Mouse (Mus musculus) olfactory bulb, adult 2 months (tissue): Measurements from ENCODE around the gene Ass1. TPM values are rescaled to one million over a fixed set of nuclear protein-coding genes. Genes with fewer than 3 reads are reported as not detected.

Experiments
- H3K27ac ChIP-seq: fragments of 200-500 bp; 2 replicates; pipeline ENCODE4 v1.5.1; 2012; ENCODE audit warnings: low read depth, low read length; ENCODE audit not compliant: insufficient read depth
- H3K4me1 ChIP-seq: fragments of 200-500 bp; 2 replicates; pipeline ENCODE4 v1.6.1; 2012; ENCODE audit warnings: low read length; ENCODE audit not compliant: control insufficient read depth, insufficient read depth
- H3K4me3 ChIP-seq: fragments of 200-500 bp; 2 replicates; pipeline ENCODE4 v1.5.1; 2012; ENCODE audit warnings: mild to moderate bottlenecking, low read depth, low read length, moderate library complexity; ENCODE audit not compliant: insufficient read depth
- CTCF ChIP-seq: fragments of 200-500 bp; IDR thresholded peaks from 2 replicates; pipeline ENCODE4 v1.5.1; 2012; ENCODE audit warnings: low read depth, mild to moderate bottlenecking, low read length, moderate library complexity; ENCODE audit not compliant: insufficient read depth
- POLR2A ChIP-seq: fragments of 200-500 bp; IDR thresholded peaks from 2 replicates; pipeline ENCODE4 v1.6.1; 2012; ENCODE audit warnings: mild to moderate bottlenecking, low read depth, low read length, moderate library complexity; ENCODE audit not compliant: insufficient read depth
- WGBS: fragments of 180-500 bp; shearing (Covaris S2); methylation state at CpG from one replicate; pipeline ENCODE4 v1.1.7; 2018; 5-methylcytosine and 5-hydroxymethylcytosine counted together
- polyA plus RNA-seq: library from polyadenylated mRNA; stranded (reverse); fragments of >200 nt; gene quantifications from 2 replicates; pipeline ENCODE4 v1.2.4, GENCODE M21; 2012; ENCODE audit warnings: low replicate concordance; ENCODE audit not compliant: missing spikeins, insufficient read depth, insufficient read length

The Ass1 gene
- polyA plus RNA-seq, 1 experiment = not detected

- no peak overlapping the region for H3K27ac ChIP-seq
- no peak for TF ChIP-seq CTCF
- no peak for TF ChIP-seq POLR2A
- peaks cover 12% of the 10 kb centered on the region; the same call in 1 of the 2 replicates for H3K4me1 ChIP-seq
- H3K4me3 ChIP-seq = no peak overlapping the region
- WGBS = 60% methylated on average over 11 of the region's 11 CpGs
These were observed 23.2 kb downstream of the Ass1 start for GRCm38 (mm10) chr2:31493243-31493642.

GRCm38 (mm10) chr2:31494315-31494714 lies 24.3 kb downstream of the Ass1 start:
- H3K27ac ChIP-seq = no peak overlapping the region
- 79% methylated on average over 5 of the region's 5 CpGs for WGBS
- no peak overlapping the region for H3K4me3 ChIP-seq
- TF ChIP-seq CTCF (no peak), POLR2A (no peak)
- H3K4me1 ChIP-seq = peaks cover 10% of the 10 kb centered on the region; the same call in 1 of the 2 replicates

DNA sequence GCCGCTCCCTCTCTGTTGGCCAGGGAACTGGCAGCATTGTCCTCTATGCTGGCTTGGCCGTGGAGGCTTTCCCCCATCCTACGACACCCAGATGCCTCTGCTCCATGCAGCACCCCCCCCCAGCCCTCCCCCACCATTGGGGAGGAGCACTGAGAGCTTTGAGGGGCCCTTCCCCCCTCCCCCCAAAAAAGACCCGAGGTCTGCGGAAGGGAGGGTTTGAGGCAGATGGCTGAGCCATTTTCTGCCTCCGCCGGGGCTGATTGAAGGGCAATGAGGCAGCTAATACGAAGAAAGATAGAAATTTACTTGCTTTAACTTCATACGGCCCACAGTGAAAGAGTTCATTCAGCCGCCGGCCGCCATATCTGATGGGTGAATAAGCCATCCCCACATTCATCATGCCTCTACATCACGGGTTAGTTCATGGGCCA lies 25.1 kb downstream of the Ass1 start:
- peaks cover 10% of the 10 kb centered on the region; the same call in 1 of the 2 replicates for H3K4me1 ChIP-seq
- no peak overlapping the region for H3K4me3 ChIP-seq
- TF ChIP-seq POLR2A = no peak
- no peak for TF ChIP-seq CTCF
- 37% methylated on average over 13 of the region's 13 CpGs for WGBS
- no peak overlapping the region for H3K27ac ChIP-seq

GRCm38 (mm10) chr2:31496141-31496540 lies 26.1 kb downstream of the Ass1 start:
- Histone ChIP-seq H3K4me1 (peaks cover 10% of the 10 kb centered on the region; the same call in 1 of the 2 replicates), H3K27ac (no peak overlapping the region), H3K4me3 (no peak overlapping the region)
- 48% methylated on average over 1 of the region's 1 CpGs for WGBS
- TF ChIP-seq CTCF (no peak), POLR2A (no peak)

GRCm38 (mm10) chr2:31497113-31497512 lies 27.1 kb downstream of the Ass1 start:
- TF ChIP-seq POLR2A (no peak), CTCF (no peak)
- 72% methylated on average over 7 of the region's 7 CpGs for WGBS
- Histone ChIP-seq H3K4me3 (no peak overlapping the region), H3K27ac (no peak overlapping the region), H3K4me1 (peaks cover 10% of the 10 kb centered on the region; the same call in 1 of the 2 replicates)

DNA sequence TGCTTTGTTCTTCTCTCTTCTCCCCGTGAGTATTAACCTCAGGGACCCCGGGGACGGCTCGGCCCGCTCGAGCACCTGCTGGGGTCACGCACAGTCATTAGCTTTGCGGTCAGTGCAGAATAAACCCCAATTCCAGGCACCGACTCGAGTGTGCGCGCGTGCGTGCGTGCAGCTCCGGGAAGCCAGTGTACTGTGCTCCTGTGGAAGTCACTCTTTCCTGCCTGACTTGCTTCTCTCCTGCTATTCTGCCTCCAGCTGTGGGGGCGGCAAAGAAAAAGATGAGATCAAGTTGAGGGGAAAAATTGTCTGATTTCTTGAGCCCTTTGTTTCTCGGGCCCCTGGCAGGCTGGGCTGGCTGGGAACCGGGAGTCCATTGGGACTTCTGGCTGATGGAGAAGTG lies 27.6 kb downstream of the Ass1 start:
- peaks cover 10% of the 10 kb centered on the region; the same call in 1 of the 2 replicates for H3K4me1 ChIP-seq
- no peak overlapping the region for H3K27ac ChIP-seq
- 56% methylated on average over 19 of the region's 19 CpGs for WGBS
- no peak overlapping the region for H3K4me3 ChIP-seq
- TF ChIP-seq CTCF (no peak), POLR2A (no peak)

- Histone ChIP-seq H3K4me1 (peaks cover 13% of the 10 kb centered on the region; the same call in 1 of the 2 replicates), H3K27ac (no peak overlapping the region), H3K4me3 (no peak overlapping the region)
- TF ChIP-seq POLR2A (no peak), CTCF (no peak)
- 68% methylated on average over 21 of the region's 21 CpGs for WGBS
These were observed 29.6 kb downstream of the Ass1 start for GRCm38 (mm10) chr2:31499327-31500291.

DNA sequence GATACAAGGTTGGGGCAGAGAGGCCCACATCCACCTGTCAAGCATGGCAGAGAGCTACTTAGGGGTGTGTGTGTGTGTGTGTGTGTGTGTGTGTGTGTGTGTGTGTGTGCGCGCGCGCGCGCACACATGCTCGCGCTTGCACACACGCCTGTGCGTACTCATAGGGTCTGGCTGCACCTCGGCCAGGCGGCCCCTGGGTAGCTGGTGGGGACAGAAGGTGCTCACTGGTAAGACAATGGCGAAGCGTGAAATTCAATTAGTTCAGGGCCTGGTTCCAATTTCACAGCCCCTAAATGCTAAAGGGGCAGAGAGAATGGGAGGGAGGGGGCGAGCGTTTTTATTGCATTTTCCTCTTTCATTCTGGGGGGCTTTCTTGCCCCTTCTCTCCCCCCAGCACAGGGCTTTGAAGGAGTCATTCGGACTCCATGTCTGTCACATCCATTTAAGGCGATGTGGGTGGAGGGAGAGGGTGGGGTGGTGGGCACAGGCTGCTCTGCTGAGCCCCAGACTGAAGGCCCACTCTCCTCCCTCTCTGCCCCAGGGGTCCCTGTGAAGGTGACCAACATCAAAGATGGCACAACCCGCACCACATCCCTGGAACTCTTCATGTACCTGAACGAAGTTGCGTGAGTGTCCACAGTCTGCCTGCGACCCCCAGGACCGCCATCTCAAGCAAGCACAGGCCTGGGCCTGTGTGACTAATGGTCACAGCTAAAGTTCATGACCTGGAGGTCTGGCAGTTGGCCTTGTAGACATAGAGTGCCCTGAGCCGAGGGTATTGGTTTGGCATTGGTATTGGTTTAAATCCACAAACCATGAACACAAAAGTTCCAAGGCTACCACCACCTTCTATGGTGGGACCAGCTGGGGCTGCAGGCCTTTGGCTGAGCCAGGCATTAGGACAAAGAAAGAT lies 30.5 kb downstream of the Ass1 start:
- no peak for TF ChIP-seq POLR2A
- TF ChIP-seq CTCF = no peak
- H3K27ac ChIP-seq = no peak overlapping the region
- H3K4me3 ChIP-seq = no peak overlapping the region
- WGBS = 81% methylated on average over 24 of the region's 24 CpGs
- peaks cover 13% of the 10 kb centered on the region; the same call in 1 of the 2 replicates for H3K4me1 ChIP-seq
